Mouse (Mus musculus): ENCODE results near the gene Tmem214. TPM values are rescaled to one million over a fixed set of nuclear protein-coding genes. Genes with fewer than 3 reads are reported as not detected.

Gene Tmem214
- total RNA-seq, 2 experiments from 2014 or later: 35.8 to 41.1 TPM

DNA sequence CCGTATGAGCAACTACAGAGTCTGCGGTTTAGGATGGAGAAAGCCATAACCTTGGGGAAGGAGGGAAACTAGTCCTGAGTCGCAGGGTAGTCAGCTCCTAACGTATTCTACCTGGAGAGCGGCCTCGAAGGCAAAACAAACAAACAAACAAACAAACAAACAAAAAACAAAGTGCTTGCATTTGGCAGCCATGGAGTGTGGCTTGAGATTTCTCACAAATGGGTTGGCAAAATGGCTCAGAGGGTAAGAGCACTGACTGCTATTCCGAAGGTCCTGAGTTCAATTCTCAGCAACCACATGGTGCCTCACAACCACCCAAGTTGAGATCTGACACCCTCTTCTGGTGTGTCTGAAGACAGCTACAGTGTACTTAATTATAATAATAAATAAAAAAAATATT, 42.1 kb downstream of the Tmem214 start:
- intact Hi-C loops (cut with DNase I): no loop called here
- DNase-seq: no peak

DNA sequence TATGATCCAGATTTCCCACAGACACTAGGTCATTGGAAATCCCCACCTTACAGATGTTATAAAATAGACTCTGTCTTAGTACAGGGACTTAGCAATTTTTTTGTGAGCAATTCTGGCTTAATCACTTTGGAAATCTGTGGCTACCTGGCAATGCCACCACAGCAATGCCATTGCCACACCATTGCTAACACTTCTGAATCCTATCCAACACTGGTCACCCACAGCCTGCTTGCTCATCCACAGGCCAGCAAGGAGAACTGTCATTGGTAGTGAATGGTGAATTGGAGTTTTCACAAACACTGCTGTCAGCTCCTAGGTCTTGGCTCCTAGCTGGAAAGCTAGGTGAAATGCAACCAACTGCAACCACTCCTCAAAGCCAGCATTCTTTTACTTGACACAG, 42.7 kb downstream of the Tmem214 start:
- no peak for DNase-seq
- intact Hi-C loops (cut with DNase I): no loop called here

DNA sequence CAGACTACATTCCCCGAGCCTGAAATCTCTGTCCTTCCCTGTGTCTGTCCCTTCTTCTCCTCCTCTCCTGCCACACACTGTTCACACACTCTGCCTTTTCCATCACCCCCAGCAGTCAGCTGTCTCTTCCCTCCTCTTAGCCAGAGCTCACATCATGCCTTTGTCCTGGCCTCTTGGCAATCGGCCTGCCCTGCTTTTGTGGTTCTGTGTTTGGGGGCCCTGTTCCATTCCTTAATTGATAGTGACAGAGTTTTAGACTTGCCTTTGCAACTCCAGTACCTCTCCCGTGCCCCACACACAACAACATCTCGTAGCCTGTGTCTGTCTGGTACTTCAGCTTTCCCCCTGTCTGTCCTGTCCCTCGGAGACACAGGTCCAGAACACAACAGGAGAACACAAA, 44.3 kb downstream of the Tmem214 start:
- intact Hi-C loops (cut with DNase I): no loop called here
- peak in 1 of 2 experiments; percentile 38 for DNase-seq

DNA sequence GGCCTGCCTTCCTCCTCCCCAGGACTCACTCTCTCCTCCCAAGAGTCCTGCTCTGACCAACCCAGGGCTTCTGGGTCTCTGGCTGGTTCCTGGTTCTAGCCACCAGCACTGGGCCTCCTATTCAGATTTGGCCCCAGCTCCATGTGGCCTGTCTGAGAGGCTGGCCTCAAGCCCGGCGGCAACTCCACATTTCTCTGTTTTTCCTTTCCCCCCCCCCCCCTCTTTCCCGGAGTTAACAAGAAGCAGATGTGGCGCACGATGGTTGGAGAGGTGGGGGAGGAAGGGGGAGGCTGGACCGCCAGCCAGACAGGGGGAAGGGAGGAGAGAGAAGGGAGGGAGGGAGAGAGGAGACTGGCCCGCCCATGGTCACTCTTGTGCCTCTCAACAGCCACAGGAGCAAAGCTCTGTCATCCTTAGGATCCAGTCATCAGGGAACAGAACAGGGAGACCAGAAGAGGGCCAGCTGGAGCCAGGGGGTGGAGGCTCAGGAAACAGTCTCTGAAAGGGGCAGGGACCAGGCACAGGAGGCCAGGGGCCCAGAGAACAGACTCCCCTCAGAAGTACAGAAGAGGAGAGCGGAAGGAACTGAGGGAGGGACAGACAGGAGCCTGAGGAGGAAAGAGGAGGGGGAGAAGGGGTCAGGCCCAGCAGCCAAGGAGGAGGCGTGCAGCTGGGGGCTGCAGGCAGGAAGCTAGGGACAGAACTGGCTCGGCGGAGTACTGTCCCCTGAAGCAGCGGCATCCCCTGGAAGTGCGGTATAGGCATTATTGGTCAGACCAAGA, 45.4 kb downstream of the Tmem214 start, which contains the start of gene Emilin1:
Gene Emilin1 (plus strand): TSS at position 343 of the 782 bp plus-strand sequence.
- DNase-seq: peak; percentile 77 to 79
- intact Hi-C loops (cut with DNase I): no loop called here

DNA sequence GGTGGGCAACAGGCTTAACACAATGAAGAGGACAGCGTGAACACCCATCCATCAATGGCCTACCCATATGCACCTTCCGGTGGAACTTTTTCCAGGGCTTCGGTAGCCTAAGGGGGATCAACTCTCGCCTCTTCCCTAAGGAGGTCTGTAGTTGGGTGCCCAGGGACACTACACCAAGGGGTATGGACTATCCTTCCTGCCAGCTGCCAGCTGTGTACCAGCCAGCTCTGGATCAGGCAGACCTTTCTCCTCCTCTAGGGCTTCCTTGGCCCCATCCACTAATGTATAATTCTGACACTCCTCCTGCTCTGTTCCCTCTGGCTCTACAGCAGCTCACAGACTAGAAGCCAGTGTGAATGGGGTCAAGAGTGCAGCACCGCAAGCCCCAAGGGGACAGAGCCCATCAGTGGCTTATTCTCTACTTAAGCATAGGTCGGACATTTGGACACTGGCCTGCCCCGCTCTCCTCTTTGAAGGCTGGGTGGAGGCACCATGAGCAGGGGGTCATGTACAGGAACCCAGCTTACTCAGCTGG, 46.4 kb downstream of the Tmem214 start:
- intact Hi-C loops (cut with DNase I): no loop called here

DNA sequence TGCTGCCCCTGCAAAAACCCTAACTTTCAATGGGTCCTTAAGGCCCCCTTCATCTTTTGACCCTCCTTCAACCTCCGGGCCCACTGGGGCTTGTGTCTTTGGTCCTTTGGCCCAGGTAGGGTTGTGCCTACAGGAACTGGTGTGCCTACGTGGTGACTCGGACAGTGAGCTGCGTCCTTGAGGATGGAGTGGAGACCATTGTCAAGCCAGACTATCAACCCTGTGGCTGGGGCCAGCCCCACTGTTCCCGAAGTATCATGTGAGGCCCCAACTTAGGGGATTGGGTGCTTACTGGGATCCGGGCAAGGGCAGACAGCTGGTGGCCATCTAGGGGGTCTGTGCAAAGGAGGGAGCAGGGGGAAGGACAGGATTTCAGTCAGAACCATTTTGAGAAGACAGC, 47.0 kb downstream of the Tmem214 start:
- intact Hi-C loops (cut with DNase I): no loop called here
- DNase-seq: no peak

More for the DNA sequence above, 46.4 kb downstream of the Tmem214 start:
- DNase-seq: no peak

DNA sequence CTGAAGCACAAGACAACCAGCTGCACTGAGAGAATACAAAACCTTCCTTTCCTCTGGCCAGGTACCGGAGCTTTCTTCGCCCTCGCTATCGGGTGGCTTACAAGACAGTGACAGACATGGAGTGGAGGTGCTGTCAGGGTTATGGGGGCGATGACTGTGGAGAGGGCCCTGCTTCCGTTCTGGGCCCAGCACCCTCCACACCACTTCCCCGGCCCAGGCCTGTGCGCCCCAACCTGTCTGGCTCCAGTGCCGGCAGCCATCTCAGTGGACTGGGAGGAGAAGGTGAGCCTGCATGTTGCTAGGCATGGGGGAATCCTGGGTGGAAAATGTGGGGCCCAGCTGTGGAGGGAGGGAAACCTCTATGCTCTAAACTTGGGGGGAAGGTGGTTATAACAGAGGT, 47.6 kb downstream of the Tmem214 start:
- peak in 1 of 2 experiments; percentile 29 for DNase-seq
- intact Hi-C loops (cut with DNase I): no loop called here

DNA sequence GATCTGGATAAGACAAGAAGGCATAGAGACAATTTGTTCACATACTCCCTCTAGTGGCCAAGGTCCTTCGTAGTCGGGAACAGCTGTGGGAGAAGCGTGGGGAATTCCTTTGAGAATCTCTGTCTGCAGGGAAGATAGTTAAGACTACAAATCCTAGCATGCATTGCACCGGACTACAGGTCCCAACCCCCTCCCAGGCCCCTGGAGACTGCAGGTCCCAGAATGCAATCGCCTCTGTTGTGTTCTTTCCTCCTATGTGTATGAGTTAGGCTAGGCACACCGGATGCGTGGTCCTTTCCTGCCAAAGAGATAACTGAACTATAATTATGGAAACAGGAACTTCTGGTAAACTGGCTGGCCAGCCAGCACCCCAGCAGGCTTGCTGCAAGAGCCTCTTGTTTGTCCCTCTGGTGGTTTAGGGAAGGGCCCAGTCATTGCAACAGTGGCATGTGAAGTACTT, 48.2 kb downstream of the Tmem214 start:
- DNase-seq: peak; percentile 86 to 87
- intact Hi-C loops (cut with DNase I): no loop called here

DNA sequence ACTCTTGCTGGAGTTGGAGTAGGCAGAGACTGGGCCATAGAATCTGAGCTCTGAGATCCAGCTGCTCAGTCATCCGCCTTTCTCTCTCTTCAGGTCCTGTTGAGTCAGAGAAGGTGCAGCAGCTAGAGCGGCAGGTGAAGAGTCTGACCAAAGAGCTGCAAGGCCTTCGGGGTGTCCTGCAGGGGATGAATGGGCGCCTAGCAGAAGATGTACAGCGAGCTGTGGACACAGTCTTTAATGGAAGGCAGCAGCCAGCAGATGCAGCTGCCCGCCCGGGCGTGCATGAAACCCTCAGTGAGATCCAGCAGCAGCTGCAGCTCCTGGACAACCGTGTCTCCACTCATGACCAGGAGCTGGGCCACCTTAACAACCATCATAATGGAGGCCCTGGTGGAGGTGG, 49.0 kb downstream of the Tmem214 start:
- DNase-seq: no peak
- intact Hi-C loops (cut with DNase I): no loop called here

DNA sequence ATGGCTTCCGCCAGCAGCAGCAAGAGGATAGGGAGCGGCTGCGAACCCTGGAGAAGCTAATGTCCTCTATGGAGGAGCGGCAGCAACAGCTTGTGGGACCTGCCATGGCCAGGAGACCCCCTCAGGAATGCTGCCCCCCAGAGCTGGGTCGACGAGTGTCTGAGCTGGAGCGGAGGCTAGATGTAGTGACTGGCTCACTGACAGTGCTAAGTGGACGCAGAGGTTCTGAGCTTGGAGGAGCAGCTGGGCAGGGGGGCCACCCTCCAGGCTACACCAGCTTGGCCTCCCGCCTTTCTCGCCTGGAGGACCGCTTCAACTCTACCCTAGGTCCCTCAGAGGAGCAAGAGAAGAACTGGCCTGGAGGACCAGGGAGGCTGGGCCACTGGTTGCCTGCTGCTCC, 49.5 kb downstream of the Tmem214 start:
- DNase-seq: no peak

DNA sequence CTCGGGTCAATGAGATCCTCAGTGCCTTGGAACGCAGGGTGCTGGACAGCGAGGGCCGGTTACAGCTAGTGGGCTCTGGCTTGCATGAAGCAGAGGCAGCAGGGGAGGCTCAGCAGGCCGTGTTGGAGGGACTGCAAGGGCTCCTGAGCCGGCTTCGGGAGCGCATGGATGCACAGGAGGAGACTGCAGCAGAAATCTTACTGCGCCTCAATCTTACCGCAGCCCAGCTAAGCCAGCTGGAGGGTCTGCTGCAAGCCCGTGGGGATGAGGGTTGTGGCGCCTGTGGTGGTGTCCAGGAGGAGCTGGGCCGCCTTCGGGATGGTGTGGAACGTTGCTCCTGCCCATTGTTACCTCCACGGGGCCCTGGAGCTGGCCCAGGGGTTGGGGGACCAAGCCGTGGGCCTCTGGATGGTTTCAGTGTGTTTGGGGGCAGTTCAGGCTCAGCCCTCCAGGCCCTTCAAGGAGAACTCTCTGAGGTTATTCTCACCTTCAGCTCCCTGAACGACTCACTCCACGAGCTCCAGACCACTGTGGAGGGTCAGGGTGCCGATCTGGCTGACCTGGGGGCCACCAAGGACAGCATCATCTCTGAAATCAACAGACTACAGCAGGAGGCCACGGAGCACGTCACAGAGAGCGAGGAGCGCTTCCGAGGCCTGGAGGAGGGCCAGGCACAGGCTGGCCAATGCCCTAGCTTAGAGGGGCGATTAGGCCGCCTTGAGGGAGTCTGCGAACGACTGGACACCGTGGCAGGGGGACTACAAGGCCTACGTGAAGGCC, 50.3 kb downstream of the Tmem214 start:
- DNase-seq: no peak
- intact Hi-C loops (cut with DNase I): no loop called here

More for the DNA sequence above, 49.5 kb downstream of the Tmem214 start:
- intact Hi-C loops (cut with DNase I): no loop called here

DNA sequence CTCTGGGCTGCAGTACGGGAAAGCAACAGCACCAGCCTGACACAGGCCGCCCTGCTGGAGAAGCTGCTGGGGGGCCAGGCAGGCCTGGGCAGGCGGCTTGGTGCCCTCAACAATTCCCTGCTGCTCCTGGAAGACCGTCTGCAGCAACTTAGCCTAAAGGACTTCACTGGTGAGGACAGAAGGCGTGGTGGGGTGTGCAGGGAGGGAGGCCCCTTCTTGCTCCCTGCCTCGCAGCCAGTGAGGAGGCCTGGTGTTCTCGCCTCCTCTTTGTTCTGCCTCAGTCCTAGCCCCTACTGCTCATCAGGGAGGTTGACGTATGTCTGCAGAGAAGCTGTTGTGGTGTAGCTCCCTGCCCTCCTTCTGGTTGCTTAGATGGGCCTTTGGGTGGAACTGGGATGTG, 50.9 kb downstream of the Tmem214 start:
- no peak for DNase-seq
- intact Hi-C loops (cut with DNase I): no loop called here

DNA sequence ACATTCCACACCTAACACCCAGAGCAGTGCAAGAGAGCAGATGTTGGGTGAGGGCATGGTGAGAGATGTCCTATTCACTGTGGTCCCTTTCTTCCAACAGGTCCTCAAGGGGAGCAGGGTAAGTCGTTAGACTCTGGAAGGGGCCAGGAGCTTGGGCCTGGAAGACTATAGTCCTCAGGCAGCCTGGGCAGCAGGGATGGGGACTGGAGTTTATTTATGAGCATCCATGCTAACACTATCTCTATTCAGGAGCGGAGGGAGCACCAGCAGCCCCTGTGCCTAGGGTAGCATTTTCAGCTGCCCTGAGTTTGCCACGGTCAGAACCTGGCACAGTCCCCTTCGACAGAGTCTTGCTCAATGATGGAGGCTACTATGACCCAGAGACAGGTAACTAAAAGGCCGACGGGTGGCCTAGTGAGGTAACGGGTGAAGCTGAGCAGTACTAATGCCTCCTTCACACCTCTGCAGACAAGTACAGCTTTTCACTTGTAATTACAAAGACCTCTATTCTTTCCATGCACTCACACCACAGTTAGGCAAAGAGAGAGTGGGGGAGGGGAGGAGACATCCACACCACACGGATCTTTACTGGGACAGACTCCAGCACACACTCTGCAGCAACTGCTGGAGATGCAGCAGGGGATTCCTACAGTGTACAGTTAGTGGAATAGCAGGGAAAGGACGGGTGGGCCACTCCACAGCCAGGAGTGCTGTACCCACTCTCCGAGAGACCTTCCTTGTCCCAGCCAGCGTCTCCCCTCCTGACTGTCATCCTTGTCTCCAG, 52.2 kb downstream of the Tmem214 start:
- intact Hi-C loops (cut with DNase I): loop anchor here (2.0 to 5.0 kb wide), 2 partner anchors 37 to 113 kb away; no protein-coding TSS in a partner anchor
- no peak for DNase-seq

DNA sequence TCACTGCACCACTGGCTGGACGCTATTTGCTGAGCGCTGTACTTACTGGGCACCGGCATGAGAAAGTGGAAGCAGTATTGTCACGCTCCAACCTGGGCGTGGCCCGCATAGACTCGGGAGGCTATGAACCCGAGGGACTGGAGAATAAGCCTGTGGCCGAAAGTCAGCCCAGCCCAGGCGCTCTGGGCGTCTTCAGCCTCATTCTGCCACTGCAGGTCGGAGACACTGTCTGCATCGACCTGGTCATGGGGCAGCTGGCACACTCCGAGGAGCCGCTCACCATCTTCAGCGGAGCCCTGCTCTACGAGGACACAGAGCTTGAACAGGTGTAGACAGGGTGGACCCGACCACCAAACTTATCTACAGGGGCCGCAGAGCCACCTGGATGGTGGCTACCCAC, 52.8 kb downstream of the Tmem214 start:
- DNase-seq: peak in 1 of 2 experiments; percentile 30
- intact Hi-C loops (cut with DNase I): loop anchor here (2.0 to 5.0 kb wide), 2 partner anchors 37 to 114 kb away; no protein-coding TSS in a partner anchor

DNA sequence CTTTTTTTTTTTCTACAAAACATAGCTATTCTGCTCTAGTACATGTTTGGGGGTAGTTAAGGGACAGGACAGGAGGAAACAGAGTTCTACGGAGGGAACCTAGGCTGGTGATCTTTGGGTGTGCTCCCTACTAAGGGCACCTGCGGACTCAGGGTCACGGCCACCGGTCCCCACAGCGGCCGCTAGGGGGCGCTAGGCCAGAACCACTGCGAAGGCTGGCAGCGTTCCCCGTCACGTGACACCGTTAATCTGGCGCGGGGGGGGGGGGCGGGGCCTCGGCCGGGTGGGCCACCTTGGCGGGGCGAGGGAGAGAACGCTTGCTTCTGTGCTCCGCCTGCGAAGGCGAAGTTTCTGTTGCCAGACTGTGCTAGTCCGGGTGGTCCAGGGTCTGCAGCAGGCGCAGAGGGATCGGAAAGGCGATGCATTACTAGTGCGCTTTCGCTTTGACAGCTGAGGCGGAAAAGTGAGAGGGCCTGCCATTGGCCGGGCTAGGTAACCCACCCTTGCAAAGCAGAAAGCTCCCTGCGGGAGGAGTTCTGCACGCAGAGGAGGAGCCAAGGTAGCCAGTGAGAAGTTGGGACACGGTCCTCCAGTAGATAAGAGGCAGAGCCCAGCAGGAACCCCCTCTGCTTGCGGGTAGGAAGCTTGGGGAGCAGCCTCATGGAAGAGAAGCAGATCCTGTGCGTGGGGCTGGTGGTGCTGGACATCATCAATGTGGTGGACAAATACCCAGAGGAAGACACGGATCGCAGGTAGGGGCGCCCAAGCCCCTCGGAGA, 53.6 kb downstream of the Tmem214 start, which contains the start of gene Khk:
Gene Khk (plus strand): TSS at position 176 of the 778 bp plus-strand sequence.
- peak; percentile 93 to 96 for DNase-seq
- intact Hi-C loops (cut with DNase I): loop anchor here (2.0 to 5.0 kb wide), 2 partner anchors 36 to 115 kb away; no protein-coding TSS in a partner anchor

DNA sequence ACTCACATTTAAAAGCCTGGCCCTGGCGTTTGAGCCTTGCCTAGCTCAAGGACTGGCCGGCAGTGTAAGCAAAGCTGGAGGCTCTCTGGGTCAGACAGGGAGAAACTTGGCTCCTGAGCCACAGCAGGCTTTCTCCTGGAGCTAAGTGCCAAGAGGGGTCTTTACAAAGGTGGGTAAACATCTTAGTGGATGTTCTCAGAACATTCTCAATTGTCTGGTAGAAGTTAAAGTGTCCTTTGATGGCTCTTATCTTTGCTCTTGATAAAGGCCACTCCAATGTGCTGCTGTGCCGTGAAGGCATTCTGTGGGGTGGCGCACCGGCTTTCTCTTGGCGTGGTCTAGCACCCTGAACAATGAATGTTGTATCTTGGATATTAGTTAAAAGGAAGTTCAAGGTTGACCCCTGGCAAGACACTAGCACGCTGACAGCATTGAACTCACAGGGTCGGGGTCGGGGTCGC, 54.8 kb downstream of the Tmem214 start:
- intact Hi-C loops (cut with DNase I): loop anchor here (5.0 kb wide), 1 partner anchor 35 kb away; no protein-coding TSS in a partner anchor
- DNase-seq: no peak

DNA sequence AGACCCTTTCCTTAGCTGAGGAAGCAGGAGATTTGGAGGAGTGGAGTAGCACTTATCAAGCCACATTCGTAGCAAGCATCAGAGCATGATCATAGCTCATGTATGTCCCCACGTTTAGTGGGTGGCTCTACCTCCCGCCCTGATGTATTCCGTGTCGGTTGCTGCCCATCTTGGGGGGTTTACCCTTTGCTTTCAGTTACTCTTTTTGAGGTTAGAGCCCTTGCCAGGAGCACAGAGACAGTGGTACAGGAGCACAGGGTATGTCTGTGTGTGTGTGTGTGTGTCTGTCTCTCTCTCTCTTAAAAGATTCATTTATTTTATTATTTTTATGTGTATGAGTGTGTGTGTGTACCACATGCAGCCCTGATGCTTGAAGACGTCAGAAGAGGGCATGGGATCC, 55.3 kb downstream of the Tmem214 start:
- intact Hi-C loops (cut with DNase I): loop anchor here (5.0 kb wide), 1 partner anchor 34 kb away; no protein-coding TSS in a partner anchor
- DNase-seq: no peak

DNA sequence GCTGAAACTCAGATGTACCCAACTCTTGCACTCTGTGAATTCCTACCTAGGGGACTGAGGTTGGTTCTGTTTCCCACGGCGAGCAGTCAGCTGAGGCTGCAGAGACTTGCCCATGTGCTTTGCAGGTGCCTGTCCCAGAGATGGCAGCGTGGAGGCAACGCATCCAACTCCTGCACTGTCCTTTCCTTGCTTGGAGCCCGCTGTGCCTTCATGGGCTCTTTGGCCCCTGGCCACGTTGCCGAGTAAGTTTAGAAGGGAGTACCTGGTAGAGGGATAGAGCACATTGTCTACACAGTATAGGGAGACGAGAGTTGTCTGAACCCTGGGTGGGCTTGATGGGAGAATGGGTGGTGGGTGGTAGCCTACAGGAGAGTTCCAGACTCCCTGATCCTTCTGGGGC, 56.8 kb downstream of the Tmem214 start:
- no peak for DNase-seq
- intact Hi-C loops (cut with DNase I): loop anchor here (5.0 kb wide), 1 partner anchor 33 kb away; no protein-coding TSS in a partner anchor

DNA sequence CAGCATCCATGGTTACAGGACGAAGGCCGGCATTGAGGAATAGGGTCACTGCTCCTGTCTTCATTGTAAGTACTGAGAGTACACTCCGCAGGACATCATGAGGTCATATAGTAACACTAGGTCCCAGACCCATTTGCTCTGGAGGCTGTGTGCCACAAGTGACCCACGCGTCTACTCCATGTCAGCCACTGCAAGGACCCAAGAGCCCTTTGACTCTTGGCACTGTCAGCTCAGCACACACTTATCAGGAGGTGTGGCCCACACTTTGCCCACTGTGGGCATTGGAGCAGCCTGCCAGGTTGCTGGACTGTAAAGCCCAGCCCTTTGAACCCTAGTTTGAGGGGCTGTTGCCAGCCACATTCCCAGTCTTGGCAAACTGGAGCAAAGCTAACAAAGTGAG, 57.4 kb downstream of the Tmem214 start:
- intact Hi-C loops (cut with DNase I): no loop called here
- DNase-seq: no peak

All from heart, postnatal 14 days (tissue).